8 mouse cellular contexts compared by ENCODE assay signal in the genomic region with DNA sequence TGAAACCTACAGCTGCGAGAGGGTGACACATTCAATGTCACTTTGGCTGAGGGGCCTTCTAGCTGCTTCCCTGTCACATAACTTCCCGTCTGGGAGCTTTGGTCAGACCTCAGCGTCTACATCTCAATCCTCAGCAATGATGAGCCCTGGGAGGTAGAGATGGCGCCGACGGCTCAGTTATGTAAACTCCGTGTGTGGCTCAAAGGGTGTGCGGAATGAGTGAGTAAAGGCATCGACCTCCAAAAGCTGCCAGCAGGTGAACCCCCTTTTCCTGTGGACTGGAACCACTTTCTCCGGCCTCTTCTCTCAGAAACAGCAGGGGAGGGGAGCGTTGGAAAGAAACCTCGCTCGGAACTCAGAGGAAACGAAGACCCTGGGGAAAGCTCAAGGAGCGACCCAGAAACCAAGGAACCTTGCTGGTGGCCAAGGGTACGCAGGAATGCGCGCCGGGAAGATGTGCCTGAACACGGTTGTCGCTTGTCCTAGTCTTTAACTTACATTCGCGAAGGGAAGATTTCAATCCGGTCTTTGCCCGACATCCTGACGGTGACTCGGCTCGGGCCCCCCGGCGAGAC. TPM values are rescaled to one million over a fixed set of nuclear protein-coding genes. Genes with fewer than 3 reads are reported as not detected.
A peak's percentile ranks its signal among the peaks of the same experiment; 100 is the strongest.
DNase-seq lines count a peak whose midpoint lies in the region; ATAC-seq and TF ChIP-seq lines count a peak whose summit lies in the region.

No protein-coding gene starts in this region.

- peaks cover 16% of the 10 kb centered on the region for H3K4me1 ChIP-seq in heart, embryonic 12.5 days (replicated peaks)
- H3K4me1 ChIP-seq in hindbrain, embryonic 15.5 days (replicated peaks): peaks cover 37% of the 10 kb centered on the region
- H3K4me1 ChIP-seq in midbrain, embryonic 11.5 days (ENCODE audit: control insufficient read depth, insufficient read depth, low read length): peaks cover 11% of the 10 kb centered on the region

- H3K27ac ChIP-seq in heart, embryonic 12.5 days (ENCODE audit: poor library complexity, severe bottlenecking): peak overlapping the region; percentile 71
- H3K27ac ChIP-seq in hindbrain, embryonic 15.5 days (replicated peaks): peak overlapping the region; percentile 78
- H3K27ac ChIP-seq in midbrain, embryonic 11.5 days (ENCODE audit: low read depth, low read length): no peak overlapping the region

- DNase-seq in heart, postnatal 25 days (ENCODE audit: low spot score): no peak
- DNase-seq in c-Kit-positive CD71-positive TER-119-positive erythroid progenitor cells, embryonic 14.5 days (ENCODE audit: low spot score): peak; percentile 33
- DNase-seq in midbrain, embryonic 11.5 days (ENCODE audit: low spot score, missing footprints): no peak
- DNase-seq in adrenal gland, adult 8-10 months: no peak
- no peak for DNase-seq in urinary bladder, postnatal 4 days (ENCODE audit: low spot score in 2 of 2)

- peaks cover 81% of the 10 kb centered on the region for H3K79me2 ChIP-seq in C2C12 (ENCODE audit: control insufficient read depth, insufficient read depth)

- peaks cover 13% of the 10 kb centered on the region for H3K36me3 ChIP-seq in heart, embryonic 12.5 days
- H3K36me3 ChIP-seq in C2C12 (ENCODE audit: control insufficient read depth, insufficient read depth): peaks cover 42% of the 10 kb centered on the region
- H3K36me3 ChIP-seq in hindbrain, embryonic 15.5 days: peaks cover 6% of the 10 kb centered on the region
- H3K36me3 ChIP-seq in midbrain, embryonic 11.5 days (ENCODE audit: control insufficient read depth, insufficient read depth, low read length): no peaks in the 10 kb centered on the region

- under 1% methylated on average over 30 of the region's 30 CpGs for WGBS in heart, embryonic 12.5 days
- WGBS in hindbrain, embryonic 15.5 days: under 1% methylated on average over 30 of the region's 30 CpGs
- WGBS in midbrain, embryonic 11.5 days: 1% methylated on average over 30 of the region's 30 CpGs

- intact Hi-C loops in heart, postnatal 25 days (cut with DNase I): no loop called here

- H3K4me2 ChIP-seq in heart, embryonic 12.5 days: peak overlapping the region; percentile 75
- peak overlapping the region; percentile 92 for H3K4me2 ChIP-seq in hindbrain, embryonic 15.5 days
- H3K4me2 ChIP-seq in midbrain, embryonic 11.5 days: peak overlapping the region; percentile 92

- H3K9ac ChIP-seq in heart, embryonic 12.5 days: peak overlapping the region; percentile 78
- peak overlapping the region; percentile 69 for H3K9ac ChIP-seq in hindbrain, embryonic 15.5 days
- H3K9ac ChIP-seq in midbrain, embryonic 11.5 days (ENCODE audit: low read length): peak overlapping the region; percentile 74

- peak; percentile 3; the same call in 1 of the 2 replicates for ATAC-seq in heart, embryonic 12.5 days (ENCODE audit: insufficient number of reproducible peaks, low FRiP score)
- ATAC-seq in hindbrain, embryonic 15.5 days (ENCODE audit: low FRiP score, low read depth): peak; percentile 59; the same call in 1 of the 2 replicates
- 0 out of 2 replicates have a peak, but pooled peaks have one; percentile 1 for ATAC-seq in midbrain, embryonic 11.5 days (ENCODE audit: low FRiP score)

- peak overlapping the region; percentile 61 for H3ac ChIP-seq in C2C12 (ENCODE audit: control insufficient read depth, insufficient read length, low read depth)

- peak overlapping the region; percentile 92 for H3K4me3 ChIP-seq in heart, embryonic 12.5 days
- H3K4me3 ChIP-seq in C2C12 (ENCODE audit: insufficient read depth, poor library complexity, severe bottlenecking): peak overlapping the region; percentile 92
- H3K4me3 ChIP-seq in hindbrain, embryonic 15.5 days: peak overlapping the region; percentile 98
- peak overlapping the region; percentile 87 for H3K4me3 ChIP-seq in midbrain, embryonic 11.5 days (ENCODE audit: low read depth, low read length)

- H3K27me3 ChIP-seq in heart, embryonic 12.5 days (replicated peaks): no peaks in the 10 kb centered on the region
- no peaks in the 10 kb centered on the region for H3K27me3 ChIP-seq in C2C12 (ENCODE audit: control insufficient read depth, insufficient read depth, insufficient read length)
- H3K27me3 ChIP-seq in hindbrain, embryonic 15.5 days: no peaks in the 10 kb centered on the region
- no peaks in the 10 kb centered on the region for H3K27me3 ChIP-seq in midbrain, embryonic 11.5 days (ENCODE audit: control insufficient read depth, insufficient read depth, low read length)

- H3K9me3 ChIP-seq in heart, embryonic 12.5 days (replicated peaks): no peaks in the 10 kb centered on the region
- H3K9me3 ChIP-seq in hindbrain, embryonic 15.5 days: no peaks in the 10 kb centered on the region
- no peaks in the 10 kb centered on the region for H3K9me3 ChIP-seq in midbrain, embryonic 11.5 days (ENCODE audit: control insufficient read depth, low read length)

- TF ChIP-seq CTCF in C2C12 (IDR thresholded peaks at IDR 0.05; ENCODE audit: control insufficient read depth, insufficient read depth, insufficient read length): no peak

- H3K79me3 ChIP-seq in C2C12 (ENCODE audit: low read depth): peaks cover 60% of the 10 kb centered on the region

TF ChIP-seq in C2C12, 6 proteins besides CTCF, POLR2A, EP300 and RAD21:
- TF ChIP-seq MAX (IDR thresholded peaks at IDR 0.05) (no peak), USF1 (IDR thresholded peaks at IDR 0.05; ENCODE audit: low read depth) (no peak), FOSL1 (IDR thresholded peaks at IDR 0.05; ENCODE audit: insufficient read depth, low read length, poor library complexity, severe bottlenecking) (no peak), MYOG (IDR thresholded peaks at IDR 0.05; ENCODE audit: control insufficient read depth, extremely low read depth, insufficient read length) (no peak), MYOD1 (IDR thresholded peaks at IDR 0.05; ENCODE audit: control insufficient read depth, insufficient read length, low read depth) (no peak), CEBPB (IDR thresholded peaks at IDR 0.05; ENCODE audit: low read depth) (no peak)
TF ChIP-seq in C2C12: peak in this region for 0.

RNA-seq across cellular contexts. Expression of gene Atp6v1d, which starts 0.4 kb away (rescaled TPM):
- polyA plus RNA-seq in heart, embryonic 12.5 days (2016; fragmentation: Nextera tagmentation; extraction: Ambion mirVana): 72.5 and 79.9 TPM in 2 replicates
- total RNA-seq in heart, postnatal 25 days (2021): 10 to 100 TPM; 81.9 to 83.8 TPM
- polyA plus RNA-seq in C2C12 (2012; fragmentation: generic; extraction: Trizol): 32.8 TPM
- 118 and 119 TPM in 2 replicates for polyA plus RNA-seq in hindbrain, embryonic 15.5 days (2015; fragmentation: Nextera tagmentation; extraction: Ambion mirVana)
- 106 and 122 TPM in 2 replicates for polyA plus RNA-seq in midbrain, embryonic 11.5 days (2014; fragmentation: Nextera tagmentation; extraction: Ambion mirVana)
- 100 to 1,000 TPM in 1 of 4 experiments, 10 to 100 TPM in 3; 70.1 to 102 (median 92.1) TPM for total RNA-seq in adrenal gland, adult 8-10 months (2022)

RNA-seq across cellular contexts. Expression of gene Eif2s1, which starts 0.6 kb away (rescaled TPM):
- polyA plus RNA-seq in heart, embryonic 12.5 days (2016; fragmentation: Nextera tagmentation; extraction: Ambion mirVana): 160 TPM in 2 replicates
- total RNA-seq in heart, postnatal 25 days (2021): 10 to 100 TPM; 52.2 to 56.2 TPM
- polyA plus RNA-seq in C2C12 (2012; fragmentation: generic; extraction: Trizol): 63.0 TPM
- polyA plus RNA-seq in hindbrain, embryonic 15.5 days (2015; fragmentation: Nextera tagmentation; extraction: Ambion mirVana): 143 and 146 TPM in 2 replicates
- polyA plus RNA-seq in midbrain, embryonic 11.5 days (2014; fragmentation: Nextera tagmentation; extraction: Ambion mirVana): 249 and 250 TPM in 2 replicates
- total RNA-seq in adrenal gland, adult 8-10 months (2022): 10 to 100 TPM; 70.3 to 98.8 (median 78.4) TPM

RNA-seq across cellular contexts. Expression of gene Plek2, which starts 45.8 kb away (rescaled TPM):
- polyA plus RNA-seq in heart, embryonic 12.5 days (2016; fragmentation: Nextera tagmentation; extraction: Ambion mirVana): 9.9 and 11.3 TPM in 2 replicates
- total RNA-seq in heart, postnatal 25 days (2021): under 1 TPM; 0.28 to 0.47 TPM
- 2.4 TPM for polyA plus RNA-seq in C2C12 (2012; fragmentation: generic; extraction: Trizol)
- polyA plus RNA-seq in hindbrain, embryonic 15.5 days (2015; fragmentation: Nextera tagmentation; extraction: Ambion mirVana): 1.7 and 1.8 TPM in 2 replicates
- polyA plus RNA-seq in midbrain, embryonic 11.5 days (2014; fragmentation: Nextera tagmentation; extraction: Ambion mirVana): 2.9 and 3.9 TPM in 2 replicates
- under 1 TPM in 1 of 4 experiments, not detected in 3; 0.35 TPM for total RNA-seq in adrenal gland, adult 8-10 months (2022)

Comparison
In these comparisons a context has a peak if more than half of its experiments do, and no peak if none do; other contexts are left out.
1. ATAC-seq: peak in every context shown above with its lines; median percentile 59 in hindbrain, embryonic 15.5 days; 3 in heart, embryonic 12.5 days; 1 in midbrain, embryonic 11.5 days.